Mouse (Mus musculus): ENCODE data around the gene Actb. TPM values are rescaled to one million over a fixed set of nuclear protein-coding genes. Genes with fewer than 3 reads are reported as not detected.

Gene Actb
- polyA plus RNA-seq, 1 experiment: 5,124 TPM

DNA sequence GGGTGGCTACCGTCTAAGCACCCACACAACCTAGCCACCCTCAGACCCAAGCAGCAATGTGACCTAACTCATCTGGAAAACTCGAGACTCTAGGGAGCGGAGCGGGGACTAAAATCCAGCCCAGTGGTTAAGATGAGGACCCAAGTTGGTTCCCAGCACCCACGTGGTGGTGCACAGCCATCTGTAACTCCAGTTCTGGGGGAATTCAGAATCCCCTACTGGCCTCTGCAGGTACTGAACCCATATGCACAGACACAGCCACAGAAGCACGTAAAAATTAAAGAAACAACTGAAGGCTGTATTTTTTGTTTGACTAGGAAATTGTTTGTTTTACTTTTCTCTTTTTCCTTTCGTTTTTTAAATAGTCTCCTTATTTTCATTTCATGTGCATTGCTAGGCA, 32.8 kb downstream of the Actb start:
- TF ChIP-seq CTCF (IDR thresholded peaks at IDR 0.05; ENCODE audit: borderline replicate concordance, extremely low read depth, insufficient read depth, insufficient read length): peak; percentile 17; the same call in 1 of the 2 replicates
- no peak for TF ChIP-seq POLR2A (IDR thresholded peaks at IDR 0.05; ENCODE audit: borderline replicate concordance, extremely low read depth, insufficient read depth, insufficient read length, poor library complexity, severe bottlenecking)
- DNase-seq (ENCODE audit: low read depth): no peak

DNA sequence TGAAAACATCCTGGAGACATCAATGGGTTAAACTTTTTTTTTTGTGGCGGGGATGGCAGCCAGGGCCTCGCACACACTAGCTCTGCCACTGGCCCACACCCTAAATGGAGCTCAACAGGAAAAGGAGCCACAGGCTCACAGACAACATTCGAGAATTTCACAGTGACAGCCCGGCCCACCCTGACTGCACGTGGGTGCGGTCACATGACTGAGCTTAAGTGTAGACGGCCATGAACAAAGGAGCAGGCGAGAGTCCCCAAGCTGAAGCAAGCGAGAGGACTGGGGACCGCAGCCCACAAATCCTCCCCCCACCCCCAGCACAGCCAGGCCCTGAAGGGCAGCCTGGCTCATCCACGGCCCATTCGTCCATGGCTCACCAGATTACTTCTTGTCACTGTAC, 34.8 kb downstream of the Actb start:
- TF ChIP-seq POLR2A (IDR thresholded peaks at IDR 0.05; ENCODE audit: borderline replicate concordance, extremely low read depth, insufficient read depth, insufficient read length, poor library complexity, severe bottlenecking) (no peak), CTCF (IDR thresholded peaks at IDR 0.05; ENCODE audit: borderline replicate concordance, extremely low read depth, insufficient read depth, insufficient read length) (no peak)
- peak; percentile 50 for DNase-seq (ENCODE audit: low read depth)

DNA sequence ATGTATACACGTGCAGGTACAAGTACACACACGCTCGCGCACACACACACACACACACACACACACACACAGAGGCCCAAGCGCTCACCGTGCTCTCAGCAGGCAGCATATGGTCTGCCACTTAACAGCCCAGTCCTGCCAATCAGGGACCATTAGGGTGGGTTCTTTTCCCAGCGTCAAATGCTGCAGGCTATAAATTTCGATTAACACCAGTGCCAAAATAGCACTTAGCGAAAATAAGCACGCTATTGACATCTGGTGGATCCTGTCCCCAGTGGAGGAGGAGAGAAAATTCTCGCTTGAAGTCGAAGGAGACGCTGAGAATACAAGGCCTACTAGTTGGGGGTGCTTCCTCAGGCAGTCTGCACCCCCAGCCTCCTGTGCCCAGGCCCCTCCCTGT, 37.1 kb downstream of the Actb start:
- TF ChIP-seq CTCF (IDR thresholded peaks at IDR 0.05; ENCODE audit: borderline replicate concordance, extremely low read depth, insufficient read depth, insufficient read length) (peak; percentile 15; the same call in 1 of the 2 replicates), POLR2A (IDR thresholded peaks at IDR 0.05; ENCODE audit: borderline replicate concordance, extremely low read depth, insufficient read depth, insufficient read length, poor library complexity, severe bottlenecking) (no peak)
- peak; percentile 95 for DNase-seq (ENCODE audit: low read depth)

DNA sequence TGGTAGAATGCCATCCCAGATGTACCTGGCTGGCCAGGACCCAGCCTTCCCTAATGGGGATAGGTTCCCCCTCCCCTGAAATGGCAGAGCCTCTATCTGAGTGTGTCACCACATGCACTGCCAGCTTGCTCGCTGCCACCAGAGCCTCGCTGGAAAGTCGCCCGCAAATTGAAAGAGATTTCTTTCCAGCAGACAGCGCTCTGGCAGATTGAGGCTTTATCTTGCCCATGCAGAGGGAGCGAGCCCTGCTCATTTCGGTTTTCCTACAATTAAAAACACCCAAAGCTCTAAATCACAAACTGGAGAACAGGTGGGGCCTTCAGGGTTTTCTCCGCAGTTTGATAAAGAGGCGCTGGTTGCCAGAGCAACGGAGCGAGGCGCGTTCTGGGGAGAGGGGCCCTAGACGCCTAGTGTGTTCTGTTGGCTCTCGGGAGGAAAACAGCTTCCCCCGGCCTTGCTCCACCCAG, 48.8 kb downstream of the Actb start:
- TF ChIP-seq CTCF (IDR thresholded peaks at IDR 0.05; ENCODE audit: borderline replicate concordance, extremely low read depth, insufficient read depth, insufficient read length): no peak
- DNase-seq (ENCODE audit: low read depth): peak; percentile 96

DNA sequence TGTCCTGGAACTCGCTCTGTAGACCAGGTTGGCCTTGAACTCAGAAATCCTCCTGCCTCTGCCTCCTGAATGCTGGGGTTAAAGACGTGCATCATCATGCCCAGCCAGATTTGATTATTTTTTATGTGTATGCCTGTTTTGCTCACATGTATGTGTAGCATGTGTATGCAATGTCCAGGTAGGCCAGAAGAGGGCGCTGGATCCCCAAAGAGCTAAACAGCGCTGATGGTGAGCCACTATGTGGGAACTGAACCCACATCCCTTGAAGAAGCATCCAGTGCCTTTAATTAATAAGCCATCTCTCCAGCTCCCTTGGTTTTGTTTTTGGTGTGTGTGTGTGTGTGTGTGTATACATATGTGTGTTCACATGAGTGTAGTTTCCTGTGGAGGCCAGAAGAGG, 50.1 kb downstream of the Actb start:
- TF ChIP-seq POLR2A (IDR thresholded peaks at IDR 0.05; ENCODE audit: borderline replicate concordance, extremely low read depth, insufficient read depth, insufficient read length, poor library complexity, severe bottlenecking) (no peak), CTCF (IDR thresholded peaks at IDR 0.05; ENCODE audit: borderline replicate concordance, extremely low read depth, insufficient read depth, insufficient read length) (peak; percentile 28; the same call in 1 of the 2 replicates)

DNA sequence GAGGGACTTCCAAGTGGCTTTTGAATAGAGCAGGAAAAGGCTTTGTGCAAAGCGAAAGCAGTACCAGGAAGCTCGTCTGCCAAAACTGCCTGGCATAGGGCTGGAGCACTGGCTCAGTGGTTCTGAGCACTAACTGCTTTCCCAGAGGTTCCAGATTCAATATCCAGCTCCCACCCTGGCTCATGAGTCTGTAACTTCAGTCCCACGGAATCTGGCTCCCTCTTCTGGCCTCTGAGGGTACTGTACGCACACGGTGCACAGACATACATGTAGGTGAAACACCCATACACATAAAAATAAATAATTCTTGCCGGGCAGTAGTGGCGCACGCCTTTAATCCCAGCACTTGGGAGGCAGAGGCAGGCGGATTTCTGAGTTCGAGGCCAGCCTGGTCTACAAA, 51.7 kb downstream of the Actb start:
- TF ChIP-seq CTCF (IDR thresholded peaks at IDR 0.05; ENCODE audit: borderline replicate concordance, extremely low read depth, insufficient read depth, insufficient read length) (peak; percentile 67), POLR2A (IDR thresholded peaks at IDR 0.05; ENCODE audit: borderline replicate concordance, extremely low read depth, insufficient read depth, insufficient read length, poor library complexity, severe bottlenecking) (no peak)
- DNase-seq (ENCODE audit: low read depth): peak; percentile 75

More for the DNA sequence above, 50.1 kb downstream of the Actb start:
- DNase-seq (ENCODE audit: low read depth): no peak

DNA sequence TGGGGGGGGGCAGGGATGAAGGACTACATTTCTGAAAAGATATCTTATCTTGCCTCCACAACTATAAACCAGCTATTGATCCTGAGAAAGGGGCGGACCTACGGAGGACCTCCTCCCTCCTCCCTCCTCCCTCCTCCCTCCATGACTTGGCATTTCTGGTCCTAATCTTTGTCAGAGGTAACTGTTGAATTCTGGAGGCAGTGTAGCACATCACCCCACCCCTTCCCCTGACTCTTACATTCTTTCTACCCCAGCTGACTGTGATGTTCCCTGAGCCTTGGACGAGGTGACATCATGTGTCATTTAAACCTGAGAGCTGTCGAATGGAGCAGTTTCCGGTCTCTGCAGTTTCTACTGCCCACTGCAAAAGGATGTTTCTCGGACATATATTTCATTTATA, 53.0 kb downstream of the Actb start:
- TF ChIP-seq CTCF (IDR thresholded peaks at IDR 0.05; ENCODE audit: borderline replicate concordance, extremely low read depth, insufficient read depth, insufficient read length) (no peak), POLR2A (IDR thresholded peaks at IDR 0.05; ENCODE audit: borderline replicate concordance, extremely low read depth, insufficient read depth, insufficient read length, poor library complexity, severe bottlenecking) (no peak)
- DNase-seq (ENCODE audit: low read depth): no peak

Other genes with a start within 250 kb of the Actb start
- gene Slc29a4, start 214.2 kb downstream of the Actb start, polyA plus RNA-seq (2012; rRNA removed): 109 and 122 TPM in 2 replicates
- 66.0 and 101 TPM in 2 replicates for gene Tnrc18, start 89.1 kb downstream of the Actb start, polyA plus RNA-seq (2012; rRNA removed)
- gene Fbxl18, start 11.3 kb downstream of the Actb start, polyA plus RNA-seq (2012; rRNA removed): 28.5 and 34.8 TPM in 2 replicates
- 634 and 658 TPM in 2 replicates for gene Fscn1, start 53.6 kb upstream of the Actb start, polyA plus RNA-seq (2012; rRNA removed)
- 32.9 and 33.2 TPM in 2 replicates for gene Rnf216, start 206.2 kb upstream of the Actb start, polyA plus RNA-seq (2012; rRNA removed)
- not detected in 2 replicates for gene Olfr718-ps1, start 240.8 kb upstream of the Actb start, polyA plus RNA-seq (2012; rRNA removed)